Mouse (Mus musculus): ENCODE measurements at regions not wholly inside any gene's neighbourhood (a gene's known extent, or its start where the extent isn't known, plus 50 kb on each side); places are given as distances from the start of the nearest gene placed in this dataset. TPM values are rescaled to one million over a fixed set of nuclear protein-coding genes. Genes with fewer than 3 reads are reported as not detected.
"Not testable (repeated sequence)": the region's sequence is repeated elsewhere in the genome, so short reads cannot be mapped to it uniquely, and the experiment has no call there.

DNA sequence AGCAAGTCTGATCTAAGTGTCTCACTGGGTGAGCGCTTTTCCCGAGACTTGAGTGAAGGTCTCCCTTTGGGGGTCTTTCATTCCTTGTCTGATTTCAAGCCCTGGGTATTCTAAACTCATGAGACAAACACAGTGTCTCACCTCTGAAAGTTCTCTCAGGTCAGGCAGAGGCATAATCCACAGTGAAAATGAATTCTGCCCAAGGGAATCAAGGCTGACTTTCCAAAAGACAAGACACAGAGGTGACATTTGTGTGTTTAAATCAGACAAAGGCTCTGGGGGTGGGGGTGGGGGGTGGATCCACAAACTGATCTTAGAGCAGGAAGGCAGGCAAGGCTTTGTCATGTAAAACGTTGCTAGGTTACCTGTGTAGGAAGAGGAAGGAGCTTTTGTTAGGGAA, 107.0 kb upstream of the 2410141K09Rik start:
- H3K27me3 ChIP-seq (replicated peaks; ENCODE audit: insufficient read depth, low read length); H3K36me3 ChIP-seq (ENCODE audit: insufficient read depth, low read length); H3K9me3 ChIP-seq (ENCODE audit: low read length); H3K4me2 ChIP-seq (replicated peaks; ENCODE audit: low read depth, low read length); H3K4me3 ChIP-seq (ENCODE audit: low read depth, low read length); H3K4me1 ChIP-seq (ENCODE audit: insufficient read depth, low read depth, low read length); DNase-seq (ENCODE audit: low spot score); H3K9ac ChIP-seq (replicated peaks; ENCODE audit: low read depth); H3K27ac ChIP-seq (ENCODE audit: low read length); ATAC-seq: not testable (repeated sequence)
- 80% methylated on average over 3 of the region's 3 CpGs for WGBS

DNA sequence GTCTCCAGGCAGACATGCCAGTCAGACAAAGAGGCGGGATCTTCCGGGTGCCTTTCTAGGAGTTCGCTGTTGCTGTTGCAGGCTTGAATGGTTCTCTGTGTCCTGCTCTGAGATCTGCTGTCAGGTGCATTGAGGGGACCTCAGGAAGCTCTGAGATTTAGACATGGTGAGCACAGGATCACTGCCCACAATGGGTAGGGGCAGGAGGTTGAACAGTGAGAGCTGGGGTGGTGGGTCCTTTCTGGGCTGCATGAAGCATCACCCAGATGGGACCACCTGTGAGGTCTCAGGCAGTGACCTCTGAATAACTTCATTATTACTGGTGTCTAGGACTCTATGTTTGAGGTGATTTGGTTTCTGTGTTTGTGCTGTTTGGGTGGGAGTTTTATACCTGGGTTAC, 78.7 kb upstream of the 2410141K09Rik start:
- H3K4me1 ChIP-seq (ENCODE audit: insufficient read depth, low read depth, low read length); DNase-seq (ENCODE audit: low spot score); H3K36me3 ChIP-seq (ENCODE audit: insufficient read depth, low read length); H3K4me2 ChIP-seq (replicated peaks; ENCODE audit: low read depth, low read length); H3K9ac ChIP-seq (replicated peaks; ENCODE audit: low read depth); ATAC-seq; H3K4me3 ChIP-seq (ENCODE audit: low read depth, low read length); H3K9me3 ChIP-seq (ENCODE audit: low read length); H3K27me3 ChIP-seq (replicated peaks; ENCODE audit: insufficient read depth, low read length); H3K27ac ChIP-seq (ENCODE audit: low read length): not testable (repeated sequence)
- WGBS: 92% methylated on average over 3 of the region's 3 CpGs

Small RNA genes lying in the stretch of these regions (microRNA-seq; reads per million reads assigned to microRNA genes)
- gene Gm27501: not detected
